Mouse (Mus musculus) C2C12 (cell line): Measurements from ENCODE around the gene Stk11ip.

Experiments used
- CEBPB ChIP-seq: IDR thresholded peaks from one replicate; pipeline ENCODE4 v1.6.1; 2011; ENCODE audit warnings: low read depth, mild to moderate bottlenecking, control low read depth, moderate library complexity
- CTCF ChIP-seq: IDR thresholded peaks from one replicate; pipeline ENCODE4 v1.5.1; 2011; ENCODE audit not compliant: control insufficient read depth, insufficient read depth, insufficient read length
- FOSL1 ChIP-seq: IDR thresholded peaks from one replicate; pipeline ENCODE4 v1.8.0; 2011; ENCODE audit warnings: mild to moderate bottlenecking, low read length; ENCODE audit not compliant: poor library complexity, insufficient read depth, severe bottlenecking
- MAX ChIP-seq: IDR thresholded peaks from one replicate; pipeline ENCODE4 v1.6.1; 2011; ENCODE audit warnings: mild to moderate bottlenecking, control low read depth
- MYOD1 ChIP-seq: IDR thresholded peaks from one replicate; pipeline ENCODE4 v1.6.1; 2011; ENCODE audit warnings: low read depth; ENCODE audit not compliant: control insufficient read depth, insufficient read length
- MYOG ChIP-seq: IDR thresholded peaks from one replicate; pipeline ENCODE4 v1.6.1; 2011; ENCODE audit not compliant: control insufficient read depth, insufficient read length; ENCODE audit errors: extremely low read depth
- USF1 ChIP-seq: IDR thresholded peaks from one replicate; pipeline ENCODE4 v1.6.1; 2011; ENCODE audit warnings: low read depth, mild to moderate bottlenecking, control low read depth, moderate library complexity

DNA sequence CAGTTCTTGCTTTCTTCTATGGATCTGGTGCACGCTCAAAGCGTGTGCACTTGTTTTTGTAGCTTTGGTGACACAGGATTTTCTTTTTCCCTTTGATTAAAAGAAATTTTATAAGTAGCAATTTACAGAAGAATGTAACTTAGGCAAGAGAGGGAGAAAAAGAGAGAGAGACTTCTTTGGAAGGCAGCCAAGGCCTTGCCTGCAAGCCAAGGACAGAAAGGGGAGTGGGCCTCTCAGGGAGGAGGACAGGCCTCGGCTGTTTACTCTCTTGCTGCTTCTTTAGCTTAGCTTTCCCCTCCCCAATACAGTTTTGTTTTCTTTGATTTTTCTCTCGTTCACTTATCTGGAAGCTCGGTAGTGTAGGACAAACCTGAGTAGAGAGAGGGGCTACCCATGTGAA, 1.8 kb upstream of the Stk11ip start:
- TF ChIP-seq CTCF: no peak
- TF ChIP-seq CEBPB: no peak
- no peak for TF ChIP-seq MAX
- TF ChIP-seq MYOD1: no peak
- no peak for TF ChIP-seq USF1
- no peak for TF ChIP-seq FOSL1
- no peak for TF ChIP-seq MYOG
